Comparison of ENCODE assay signal across 8 mouse cellular contexts in genomic region chr8:70841147-70842072, GRCm38 (mm10). TPM values are rescaled to one million over a fixed set of nuclear protein-coding genes. Genes with fewer than 3 reads are reported as not detected.
DNase-seq lines count a peak whose midpoint lies in the region; ATAC-seq lines count a peak whose summit lies in the region.

No protein-coding gene starts in this region.

- WGBS in embryonic facial prominence, embryonic 11.5 days: 33% methylated on average over 22 of the region's 22 CpGs
- 24% methylated on average over 22 of the region's 22 CpGs for WGBS in heart, embryonic 13.5 days
- WGBS in liver, embryonic 13.5 days (ENCODE audit: insufficient replicate concordance): 13% methylated on average over 22 of the region's 22 CpGs
- WGBS in stomach, embryonic 15.5 days: 25% methylated on average over 22 of the region's 22 CpGs

- DNase-seq in 3T3-L1 (ENCODE audit: low read depth, low spot score): peak; percentile 96
- DNase-seq in adrenal gland, postnatal 10 days: peak; percentile 95
- peak; percentile 93 for DNase-seq in embryonic facial prominence, embryonic 11.5 days (ENCODE audit: low spot score)
- peak; percentile 93 for DNase-seq in kidney, postnatal 14 days
- DNase-seq in liver, embryonic 13.5 days: peak; percentile 84
- peak; percentile 96 for DNase-seq in neural tube, embryonic 10.5 days (ENCODE audit: extremely low spot score, low spot score)

- H3K4me2 ChIP-seq in embryonic facial prominence, embryonic 11.5 days (ENCODE audit: low read depth, low read length): no peak overlapping the region
- H3K4me2 ChIP-seq in heart, embryonic 13.5 days: peak overlapping the region; percentile 94
- H3K4me2 ChIP-seq in liver, embryonic 13.5 days: peak overlapping the region; percentile 85
- H3K4me2 ChIP-seq in stomach, embryonic 15.5 days: peak overlapping the region; percentile 31

- H3K27ac ChIP-seq in embryonic facial prominence, embryonic 11.5 days (replicated peaks; ENCODE audit: low read depth, low read length): no peak overlapping the region
- no peak overlapping the region for H3K27ac ChIP-seq in heart, embryonic 13.5 days (replicated peaks)
- H3K27ac ChIP-seq in liver, embryonic 13.5 days: peak overlapping the region; percentile 99
- H3K27ac ChIP-seq in stomach, embryonic 15.5 days: peak overlapping the region; percentile 87; the same call in 1 of the 2 replicates

- H3K27me3 ChIP-seq in embryonic facial prominence, embryonic 11.5 days (ENCODE audit: control insufficient read depth, insufficient read depth, low read length): no peaks in the 10 kb centered on the region
- peaks cover 33% of the 10 kb centered on the region for H3K27me3 ChIP-seq in heart, embryonic 13.5 days (replicated peaks)
- peaks cover 4% of the 10 kb centered on the region; the same call in 1 of the 2 replicates for H3K27me3 ChIP-seq in liver, embryonic 13.5 days
- no peaks in the 10 kb centered on the region for H3K27me3 ChIP-seq in stomach, embryonic 15.5 days (replicated peaks)

- ATAC-seq in embryonic facial prominence, embryonic 11.5 days (replicated peaks; ENCODE audit: insufficient number of reproducible peaks, low FRiP score, low TSS enrichment, low read depth): no peak
- no peak for ATAC-seq in heart, embryonic 13.5 days (ENCODE audit: extremely low read depth, insufficient number of reproducible peaks, low FRiP score, low TSS enrichment)
- ATAC-seq in liver, embryonic 13.5 days (ENCODE audit: low read depth): peak; percentile 48
- ATAC-seq in stomach, embryonic 15.5 days (ENCODE audit: insufficient read depth, low FRiP score, low read depth): no peak

- no peaks in the 10 kb centered on the region for H3K36me3 ChIP-seq in embryonic facial prominence, embryonic 11.5 days (replicated peaks; ENCODE audit: control insufficient read depth, insufficient read depth, low read depth, low read length)
- H3K36me3 ChIP-seq in heart, embryonic 13.5 days: no peaks in the 10 kb centered on the region
- H3K36me3 ChIP-seq in liver, embryonic 13.5 days: peaks cover 10% of the 10 kb centered on the region
- 0 out of 2 replicates have a peak, but pooled peaks cover 3% of the 10 kb centered on the region for H3K36me3 ChIP-seq in stomach, embryonic 15.5 days

- no peaks in the 10 kb centered on the region; the same call in 1 of the 2 replicates for H3K4me1 ChIP-seq in embryonic facial prominence, embryonic 11.5 days (ENCODE audit: control insufficient read depth, insufficient read depth, low read length)
- H3K4me1 ChIP-seq in heart, embryonic 13.5 days: peaks cover 20% of the 10 kb centered on the region
- H3K4me1 ChIP-seq in liver, embryonic 13.5 days (replicated peaks): peaks cover 84% of the 10 kb centered on the region
- peaks cover 19% of the 10 kb centered on the region for H3K4me1 ChIP-seq in stomach, embryonic 15.5 days

- no peaks in the 10 kb centered on the region for H3K9me3 ChIP-seq in embryonic facial prominence, embryonic 11.5 days (replicated peaks; ENCODE audit: control insufficient read depth, low read length)
- no peaks in the 10 kb centered on the region for H3K9me3 ChIP-seq in heart, embryonic 13.5 days
- H3K9me3 ChIP-seq in liver, embryonic 13.5 days (replicated peaks): no peaks in the 10 kb centered on the region
- no peaks in the 10 kb centered on the region for H3K9me3 ChIP-seq in stomach, embryonic 15.5 days

- H3K4me3 ChIP-seq in embryonic facial prominence, embryonic 11.5 days (ENCODE audit: low read depth, low read length): no peak overlapping the region
- H3K4me3 ChIP-seq in heart, embryonic 13.5 days: peak overlapping the region; percentile 13; the same call in 1 of the 2 replicates
- H3K4me3 ChIP-seq in liver, embryonic 13.5 days (replicated peaks): peak overlapping the region; percentile 66
- no peak overlapping the region for H3K4me3 ChIP-seq in stomach, embryonic 15.5 days (replicated peaks)

- H3K9ac ChIP-seq in embryonic facial prominence, embryonic 11.5 days (replicated peaks; ENCODE audit: low read length): 0 out of 2 replicates have a peak overlapping the region, but pooled peaks have one; percentile 34
- H3K9ac ChIP-seq in heart, embryonic 13.5 days: peak overlapping the region; percentile 48; the same call in 1 of the 2 replicates
- peak overlapping the region; percentile 89 for H3K9ac ChIP-seq in liver, embryonic 13.5 days
- H3K9ac ChIP-seq in stomach, embryonic 15.5 days: no peak overlapping the region

RNA-seq across cellular contexts. Expression of gene Arrdc2, which starts 1.9 kb away (rescaled TPM):
- total RNA-seq in adrenal gland, postnatal 10 days (2021): 10 to 100 TPM; 11.2 to 13.8 TPM
- polyA plus RNA-seq in embryonic facial prominence, embryonic 11.5 days (2014; fragmentation: Nextera tagmentation; extraction: Ambion mirVana): 5.1 and 5.3 TPM in 2 replicates
- 1.9 and 2.4 TPM in 2 replicates for polyA plus RNA-seq in heart, embryonic 13.5 days (2015; fragmentation: Nextera tagmentation; extraction: Ambion mirVana)
- 11.7 and 12.6 TPM in 2 replicates for polyA plus RNA-seq in liver, embryonic 13.5 days (2015; fragmentation: Nextera tagmentation; extraction: Ambion mirVana)
- polyA plus RNA-seq in stomach, embryonic 15.5 days (2015; fragmentation: Nextera tagmentation; extraction: Ambion mirVana): 6.5 and 7.0 TPM in 2 replicates

RNA-seq across cellular contexts. Expression of gene Kcnn1, which starts 21.6 kb away (rescaled TPM):
- 1 to 10 TPM; 3.0 to 3.1 TPM for total RNA-seq in adrenal gland, postnatal 10 days (2021)
- 2.9 and 4.0 TPM in 2 replicates for polyA plus RNA-seq in embryonic facial prominence, embryonic 11.5 days (2014; fragmentation: Nextera tagmentation; extraction: Ambion mirVana)
- 1.5 TPM in 2 replicates for polyA plus RNA-seq in heart, embryonic 13.5 days (2015; fragmentation: Nextera tagmentation; extraction: Ambion mirVana)
- 0.29 and 0.44 TPM in 2 replicates for polyA plus RNA-seq in liver, embryonic 13.5 days (2015; fragmentation: Nextera tagmentation; extraction: Ambion mirVana)
- polyA plus RNA-seq in stomach, embryonic 15.5 days (2015; fragmentation: Nextera tagmentation; extraction: Ambion mirVana): 1.5 and 2.1 TPM in 2 replicates

RNA-seq across cellular contexts. Expression of gene Ccdc124, which starts 32.3 kb away (rescaled TPM):
- 10 to 100 TPM; 42.0 to 42.6 TPM for total RNA-seq in adrenal gland, postnatal 10 days (2021)
- polyA plus RNA-seq in embryonic facial prominence, embryonic 11.5 days (2014; fragmentation: Nextera tagmentation; extraction: Ambion mirVana): 149 and 150 TPM in 2 replicates
- 88.5 and 89.0 TPM in 2 replicates for polyA plus RNA-seq in heart, embryonic 13.5 days (2015; fragmentation: Nextera tagmentation; extraction: Ambion mirVana)
- polyA plus RNA-seq in liver, embryonic 13.5 days (2015; fragmentation: Nextera tagmentation; extraction: Ambion mirVana): 70.9 and 76.5 TPM in 2 replicates
- polyA plus RNA-seq in stomach, embryonic 15.5 days (2015; fragmentation: Nextera tagmentation; extraction: Ambion mirVana): 90.9 and 91.3 TPM in 2 replicates

RNA-seq across cellular contexts. Expression of gene Il12rb1, which starts 33.2 kb away (rescaled TPM):
- total RNA-seq in adrenal gland, postnatal 10 days (2021): under 1 TPM; 0.67 to 0.87 TPM
- 0.10 TPM in 1 of 2 replicates, not detected in the other for polyA plus RNA-seq in embryonic facial prominence, embryonic 11.5 days (2014; fragmentation: Nextera tagmentation; extraction: Ambion mirVana)
- not detected in 2 replicates for polyA plus RNA-seq in heart, embryonic 13.5 days (2015; fragmentation: Nextera tagmentation; extraction: Ambion mirVana)
- 0.20 and 0.21 TPM in 2 replicates for polyA plus RNA-seq in liver, embryonic 13.5 days (2015; fragmentation: Nextera tagmentation; extraction: Ambion mirVana)
- 0.26 and 0.43 TPM in 2 replicates for polyA plus RNA-seq in stomach, embryonic 15.5 days (2015; fragmentation: Nextera tagmentation; extraction: Ambion mirVana)

RNA-seq across cellular contexts. Expression of gene Mast3, which starts 36.6 kb away (rescaled TPM):
- 10 to 100 TPM; 17.7 to 22.8 TPM for total RNA-seq in adrenal gland, postnatal 10 days (2021)
- polyA plus RNA-seq in embryonic facial prominence, embryonic 11.5 days (2014; fragmentation: Nextera tagmentation; extraction: Ambion mirVana): 8.3 and 9.7 TPM in 2 replicates
- 5.6 and 6.7 TPM in 2 replicates for polyA plus RNA-seq in heart, embryonic 13.5 days (2015; fragmentation: Nextera tagmentation; extraction: Ambion mirVana)
- polyA plus RNA-seq in liver, embryonic 13.5 days (2015; fragmentation: Nextera tagmentation; extraction: Ambion mirVana): 4.9 and 6.2 TPM in 2 replicates
- polyA plus RNA-seq in stomach, embryonic 15.5 days (2015; fragmentation: Nextera tagmentation; extraction: Ambion mirVana): 13.3 and 16.5 TPM in 2 replicates

Comparison
In these comparisons a context has a peak if more than half of its experiments do, and no peak if none do; other contexts are left out.
1. H3K27ac ChIP-seq: peak in liver, embryonic 13.5 days (single experiment) and stomach, embryonic 15.5 days (single experiment); none in embryonic facial prominence, embryonic 11.5 days (single experiment) and heart, embryonic 13.5 days (single experiment).
2. H3K4me3 ChIP-seq: peak in heart, embryonic 13.5 days (single experiment) and liver, embryonic 13.5 days (single experiment); none in embryonic facial prominence, embryonic 11.5 days (single experiment) and stomach, embryonic 15.5 days (single experiment).
3. Peak in every context shown above with its lines, with median percentiles within 50 percentile points of each other: DNase-seq.